Mouse (Mus musculus): ENCODE data around the gene Secisbp2. TPM values are rescaled to one million over a fixed set of nuclear protein-coding genes. Genes with fewer than 3 reads are reported as not detected.

Secisbp2 gene
- total RNA-seq, 1 experiment, result 26.6 TPM

DNA sequence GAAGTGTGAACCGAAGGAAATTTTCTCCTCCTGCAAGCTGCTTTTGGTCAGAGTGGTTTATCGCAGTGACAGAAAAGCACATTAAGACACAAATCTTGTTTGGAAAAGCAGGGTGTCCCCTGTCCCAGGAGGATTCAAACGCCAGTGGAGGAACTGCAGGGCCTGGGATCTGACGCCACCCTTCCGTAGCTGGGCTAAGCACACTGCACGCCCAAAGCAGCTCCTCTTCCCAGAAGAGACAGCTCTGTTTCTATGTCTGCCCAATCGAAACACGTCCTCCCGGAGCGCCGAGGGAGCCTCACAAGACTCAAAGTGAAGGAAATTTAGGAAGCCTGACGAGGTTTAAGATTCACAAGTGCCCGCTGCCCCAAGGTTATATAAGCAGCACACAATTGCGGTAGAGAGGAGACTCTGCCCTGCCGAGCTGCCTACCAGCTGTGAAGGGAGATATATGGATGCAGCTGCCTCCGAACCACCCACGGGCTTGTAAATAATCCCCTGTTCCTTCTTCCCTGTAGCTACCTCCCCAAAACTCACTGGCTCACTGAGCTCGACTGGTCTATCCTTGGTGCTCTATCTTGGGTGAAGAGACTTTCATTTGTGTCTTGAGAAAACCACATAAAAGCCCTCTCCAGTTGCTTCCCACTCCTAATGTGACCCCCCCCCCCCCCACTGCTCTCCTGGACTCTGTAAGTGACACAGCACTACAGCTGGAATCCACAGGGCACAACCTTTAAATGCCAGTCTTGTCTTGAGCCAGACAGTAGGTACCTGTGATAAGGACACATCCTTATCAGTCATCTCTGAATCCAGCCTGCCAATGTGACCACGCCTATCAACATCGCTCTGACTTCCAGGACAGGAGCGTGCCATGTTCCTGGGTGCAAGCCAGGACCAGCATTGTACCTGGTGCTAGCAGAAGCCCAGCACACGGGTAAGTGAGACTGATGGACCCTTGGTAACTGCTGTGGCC lies 54.7 kb downstream of the Secisbp2 start:
- TF ChIP-seq CHD2 (IDR thresholded peaks at IDR 0.05; ENCODE audit: low read depth, low read length) (no peak), ZNF384 (IDR thresholded peaks at IDR 0.05; ENCODE audit: low read depth, low read length) (no peak), MAFK (IDR thresholded peaks at IDR 0.05; ENCODE audit: insufficient read depth, low read depth, low read length) (no peak), ZC3H11A (IDR thresholded peaks at IDR 0.05; ENCODE audit: borderline replicate concordance, low read depth, low read length) (no peak), HCFC1 (IDR thresholded peaks at IDR 0.05; ENCODE audit: borderline replicate concordance, insufficient read depth, low read length) (no peak)
- Histone ChIP-seq H3K9me3 (ENCODE audit: control insufficient read depth, insufficient read depth, low read depth, low read length) (no peaks in the 10 kb centered on the region), H3K27ac (ENCODE audit: insufficient read depth, low read depth, low read length, poor library complexity, severe bottlenecking) (no peak overlapping the region), H3K4me1 (ENCODE audit: control insufficient read depth in 2 of 2, insufficient read depth in 2 of 2, low read length in 2 of 2, poor library complexity in 1 of 2) (no peaks in the 10 kb centered on the region), H3K9ac (ENCODE audit: insufficient read depth, low read depth, low read length, poor library complexity, severe bottlenecking) (peak overlapping the region; percentile 28; the same call in 1 of the 2 replicates), H3K4me3 (ENCODE audit: insufficient read depth in 1 of 2, low read depth in 1 of 2, low read length in 2 of 2, poor library complexity in 1 of 2, severe bottlenecking in 1 of 2) (no peak overlapping the region), H3K36me3 (ENCODE audit: control insufficient read depth, insufficient read depth, low read length, poor library complexity, severe bottlenecking) (peaks cover 42% of the 10 kb centered on the region)
- DNase-seq (ENCODE audit: low read depth, low spot score), result no peak
- in situ Hi-C loops (cut with MboI; ENCODE audit: low sequenced_read_pairs in 2 of 2, unreplicated experiment in 2 of 2), result no loop called here

DNA sequence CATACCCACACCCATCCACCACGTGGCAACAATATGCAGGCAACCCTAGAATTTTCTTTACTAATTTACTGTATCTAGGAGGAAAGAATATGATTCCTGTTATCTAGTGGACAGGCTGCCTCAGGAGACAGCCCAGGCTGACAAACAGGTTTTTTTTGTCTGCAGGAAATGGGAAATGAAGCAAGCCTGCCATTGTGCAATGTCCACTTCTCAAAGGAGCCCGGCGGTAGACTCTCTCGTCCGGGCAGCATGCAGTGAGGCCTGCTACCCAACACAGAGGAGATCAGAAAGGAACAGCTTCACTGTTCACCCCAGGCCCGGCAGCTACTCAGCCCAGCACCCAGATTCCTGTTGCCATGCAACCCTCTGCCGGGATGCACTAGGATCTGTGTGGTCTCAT lies 59.2 kb downstream of the Secisbp2 start:
- Histone ChIP-seq H3K27ac (ENCODE audit: insufficient read depth, low read depth, low read length, poor library complexity, severe bottlenecking) (no peak overlapping the region), H3K36me3 (ENCODE audit: control insufficient read depth, insufficient read depth, low read length, poor library complexity, severe bottlenecking) (peaks cover 35% of the 10 kb centered on the region), H3K4me1 (ENCODE audit: control insufficient read depth in 2 of 2, insufficient read depth in 2 of 2, low read length in 2 of 2, poor library complexity in 1 of 2) (no peaks in the 10 kb centered on the region), H3K9me3 (ENCODE audit: control insufficient read depth, insufficient read depth, low read depth, low read length) (no peaks in the 10 kb centered on the region), H3K9ac (ENCODE audit: insufficient read depth, low read depth, low read length, poor library complexity, severe bottlenecking) (no peak overlapping the region), H3K4me3 (ENCODE audit: insufficient read depth in 1 of 2, low read depth in 1 of 2, low read length in 2 of 2, poor library complexity in 1 of 2, severe bottlenecking in 1 of 2) (no peak overlapping the region)
- in situ Hi-C loops (cut with MboI; ENCODE audit: low sequenced_read_pairs in 2 of 2, unreplicated experiment in 2 of 2), result no loop called here
- DNase-seq (ENCODE audit: low read depth, low spot score), result no peak
- no peak for TF ChIP-seq ZNF384 (IDR thresholded peaks at IDR 0.05; ENCODE audit: low read depth, low read length)
- no peak for TF ChIP-seq HCFC1 (IDR thresholded peaks at IDR 0.05; ENCODE audit: borderline replicate concordance, insufficient read depth, low read length)
- no peak for TF ChIP-seq CHD2 (IDR thresholded peaks at IDR 0.05; ENCODE audit: low read depth, low read length)
- TF ChIP-seq MAFK (IDR thresholded peaks at IDR 0.05; ENCODE audit: insufficient read depth, low read depth, low read length), result no peak
- no peak for TF ChIP-seq ZC3H11A (IDR thresholded peaks at IDR 0.05; ENCODE audit: borderline replicate concordance, low read depth, low read length)

DNA sequence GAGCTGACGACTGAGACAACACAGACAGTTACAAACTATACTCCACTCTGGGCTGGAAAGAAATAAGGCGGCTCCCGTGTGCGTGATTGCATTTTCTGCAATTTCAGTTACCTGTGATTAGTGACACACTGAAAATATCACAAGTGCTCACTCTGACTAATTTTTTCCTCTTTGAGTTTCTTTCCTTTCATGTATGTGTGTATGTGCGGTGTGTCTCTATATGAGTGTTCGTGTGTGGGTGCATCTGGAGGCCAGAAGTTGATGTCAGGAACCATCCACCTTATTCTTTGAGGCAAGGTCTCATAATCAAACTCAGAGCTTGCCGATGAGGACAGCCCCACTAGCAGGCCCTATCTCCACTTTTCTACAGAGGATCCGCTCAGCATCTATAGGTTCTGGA lies 60.5 kb downstream of the Secisbp2 start:
- in situ Hi-C loops (cut with MboI; ENCODE audit: low sequenced_read_pairs in 2 of 2, unreplicated experiment in 2 of 2), result no loop called here
- TF ChIP-seq MAFK (IDR thresholded peaks at IDR 0.05; ENCODE audit: insufficient read depth, low read depth, low read length) (no peak), ZC3H11A (IDR thresholded peaks at IDR 0.05; ENCODE audit: borderline replicate concordance, low read depth, low read length) (no peak), ZNF384 (IDR thresholded peaks at IDR 0.05; ENCODE audit: low read depth, low read length) (no peak), CHD2 (IDR thresholded peaks at IDR 0.05; ENCODE audit: low read depth, low read length) (no peak), HCFC1 (IDR thresholded peaks at IDR 0.05; ENCODE audit: borderline replicate concordance, insufficient read depth, low read length) (no peak)
- H3K27ac ChIP-seq (ENCODE audit: insufficient read depth, low read depth, low read length, poor library complexity, severe bottlenecking), result no peak overlapping the region
- no peak overlapping the region for H3K9ac ChIP-seq (ENCODE audit: insufficient read depth, low read depth, low read length, poor library complexity, severe bottlenecking)
- peaks cover 35% of the 10 kb centered on the region for H3K36me3 ChIP-seq (ENCODE audit: control insufficient read depth, insufficient read depth, low read length, poor library complexity, severe bottlenecking)
- no peak for DNase-seq (ENCODE audit: low read depth, low spot score)
- no peak overlapping the region for H3K4me3 ChIP-seq (ENCODE audit: insufficient read depth in 1 of 2, low read depth in 1 of 2, low read length in 2 of 2, poor library complexity in 1 of 2, severe bottlenecking in 1 of 2)
- no peaks in the 10 kb centered on the region for H3K9me3 ChIP-seq (ENCODE audit: control insufficient read depth, insufficient read depth, low read depth, low read length)
- no peaks in the 10 kb centered on the region for H3K4me1 ChIP-seq (ENCODE audit: control insufficient read depth in 2 of 2, insufficient read depth in 2 of 2, low read length in 2 of 2, poor library complexity in 1 of 2)

DNA sequence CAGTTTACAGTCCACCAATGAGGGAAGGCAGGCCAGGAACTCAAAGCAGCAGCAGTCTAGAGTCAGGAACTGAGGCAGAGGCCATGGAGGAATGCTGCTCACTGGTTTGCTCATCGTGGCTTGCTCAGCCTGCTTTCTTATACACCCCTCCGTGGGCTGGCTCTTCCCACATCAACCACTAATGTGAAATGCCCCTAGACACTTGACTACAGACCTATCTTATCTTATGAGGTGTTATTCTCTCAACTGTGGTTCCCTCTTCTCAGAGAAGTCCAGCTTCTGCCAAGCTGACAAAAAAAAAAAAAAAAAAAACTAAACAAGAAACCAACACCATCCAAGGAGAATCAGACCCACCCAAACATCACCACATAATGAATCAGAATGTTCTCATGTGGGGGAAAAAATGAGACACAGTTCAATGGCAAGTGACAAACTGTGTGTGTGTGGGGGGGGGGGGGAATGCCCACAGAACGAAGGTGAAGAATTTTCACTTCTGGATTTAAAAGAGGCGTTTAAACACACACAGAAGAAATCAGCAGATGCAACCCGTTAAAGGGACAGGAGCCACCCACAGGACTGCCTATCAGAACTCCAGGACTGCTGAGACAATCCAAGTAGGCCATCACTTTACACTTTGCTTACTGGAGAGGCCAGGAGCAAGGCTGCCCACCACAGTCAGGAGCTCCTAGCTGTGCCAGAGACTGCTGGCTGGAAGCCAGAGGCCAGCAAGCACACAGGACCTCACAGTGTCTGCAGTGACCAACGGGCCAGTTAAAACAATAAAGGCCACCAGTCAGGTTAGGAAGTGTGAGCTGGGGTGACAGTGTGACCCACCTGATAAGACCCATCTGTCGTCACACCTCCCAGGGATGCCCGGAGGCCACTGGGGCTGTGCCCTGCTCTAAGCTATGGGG lies 65.1 kb downstream of the Secisbp2 start:
- Histone ChIP-seq H3K27ac (ENCODE audit: insufficient read depth, low read depth, low read length, poor library complexity, severe bottlenecking) (no peak overlapping the region), H3K4me3 (ENCODE audit: insufficient read depth in 1 of 2, low read depth in 1 of 2, low read length in 2 of 2, poor library complexity in 1 of 2, severe bottlenecking in 1 of 2) (no peak overlapping the region), H3K9ac (ENCODE audit: insufficient read depth, low read depth, low read length, poor library complexity, severe bottlenecking) (no peak overlapping the region), H3K4me1 (ENCODE audit: control insufficient read depth in 2 of 2, insufficient read depth in 2 of 2, low read length in 2 of 2, poor library complexity in 1 of 2) (no peaks in the 10 kb centered on the region), H3K9me3 (ENCODE audit: control insufficient read depth, insufficient read depth, low read depth, low read length) (no peaks in the 10 kb centered on the region), H3K36me3 (ENCODE audit: control insufficient read depth, insufficient read depth, low read length, poor library complexity, severe bottlenecking) (peaks cover 22% of the 10 kb centered on the region)
- in situ Hi-C loops (cut with MboI; ENCODE audit: low sequenced_read_pairs in 2 of 2, unreplicated experiment in 2 of 2), result no loop called here
- TF ChIP-seq MAFK (IDR thresholded peaks at IDR 0.05; ENCODE audit: insufficient read depth, low read depth, low read length), result no peak
- TF ChIP-seq CHD2 (IDR thresholded peaks at IDR 0.05; ENCODE audit: low read depth, low read length), result no peak
- no peak for TF ChIP-seq ZNF384 (IDR thresholded peaks at IDR 0.05; ENCODE audit: low read depth, low read length)
- TF ChIP-seq ZC3H11A (IDR thresholded peaks at IDR 0.05; ENCODE audit: borderline replicate concordance, low read depth, low read length), result no peak
- TF ChIP-seq HCFC1 (IDR thresholded peaks at IDR 0.05; ENCODE audit: borderline replicate concordance, insufficient read depth, low read length), result no peak
- DNase-seq (ENCODE audit: low read depth, low spot score), result no peak

Data from ES-E14 (cell line).